ENCODE assay signal across 14 mouse cellular contexts in the genomic region with DNA sequence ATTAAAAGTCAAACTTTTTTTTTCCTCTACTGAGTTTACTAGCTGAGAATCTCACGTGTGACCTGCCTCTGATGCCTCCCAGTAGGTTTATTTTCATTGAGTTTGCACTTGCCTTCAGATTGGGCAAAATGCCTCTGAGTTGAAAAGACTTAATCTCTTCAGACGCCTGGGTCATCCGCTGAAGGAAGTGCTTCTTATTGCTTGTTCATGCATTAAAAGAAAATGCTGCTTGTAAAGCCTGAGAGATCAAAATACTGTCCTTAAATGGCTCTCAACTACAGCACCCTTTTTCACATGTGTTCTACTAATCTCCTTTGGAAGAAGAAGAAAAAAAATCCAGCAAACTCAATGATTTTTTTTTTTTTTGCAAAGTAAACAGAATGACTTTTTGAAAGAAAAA.
DNase-seq lines count a peak whose midpoint lies in the region; TF ChIP-seq lines count a peak whose summit lies in the region.
"Had no signal": no experiment of that assay in that cellular context is flagged by ENCODE, and none has a peak within 500 bp of the region (broad histone marks: within the 10 kb centered on the region; RNA-seq: fewer than 3 reads in every experiment).

No protein-coding gene starts in this region.

- peak; percentile 3 for DNase-seq in embryo, embryonic 10.5 days (ENCODE audit: low spot score)
- no peak for DNase-seq in embryo, embryonic 11 days
- DNase-seq in kidney, adult 2 months, result peak; percentile 46
- DNase-seq in kidney, postnatal 4 days, result no peak
- peak; percentile 39 for DNase-seq in 416B (ENCODE audit: low read depth)
- no peak for DNase-seq in gastrocnemius, postnatal 36 days
- DNase-seq in spleen, postnatal 4 days (ENCODE audit: low spot score in 2 of 2), result no peak
- DNase-seq: right cerebral cortex, postnatal 4 days had no signal

- no peaks in the 10 kb centered on the region for H3K27me3 ChIP-seq in kidney, adult 2 months (replicated peaks; ENCODE audit: control insufficient read depth, insufficient read depth, low read length)
- H3K27me3 ChIP-seq: forebrain, embryonic 13.5 days; limb, embryonic 13.5 days; megakaryocyte, embryonic 14.5 days had no signal

- no peaks in the 10 kb centered on the region for H3K36me3 ChIP-seq in kidney, adult 2 months (ENCODE audit: control insufficient read depth, insufficient read depth, low read length)
- H3K36me3 ChIP-seq: limb, embryonic 13.5 days had no signal

- 23% methylated on average over 3 of the region's 3 CpGs for WGBS in kidney, adult 2 months

- TF ChIP-seq POLR2A in kidney, adult 2 months (IDR thresholded peaks at IDR 0.05; ENCODE audit: low read depth, low read length), result no peak
- TF ChIP-seq POLR2A in embryonic fibroblast, embryonic 13.5 days (IDR thresholded peaks at IDR 0.05; ENCODE audit: low read depth, low read length), result no peak

- H3K4me1 ChIP-seq in kidney, adult 2 months (ENCODE audit: control insufficient read depth, insufficient read depth, low read length), result no peaks in the 10 kb centered on the region; the same call in 1 of the 2 replicates
- H3K4me1 ChIP-seq in embryonic fibroblast, embryonic 13.5 days (ENCODE audit: control insufficient read depth, insufficient read depth, low read length), result peaks cover 6% of the 10 kb centered on the region
- H3K4me1 ChIP-seq: forebrain, embryonic 13.5 days; limb, embryonic 13.5 days; megakaryocyte, embryonic 14.5 days had no signal

- TF ChIP-seq CTCF in kidney, adult 2 months (conservative IDR thresholded peaks at IDR 0.05; ENCODE audit: insufficient read depth, insufficient read length, low read depth, low read length), result no peak
- TF ChIP-seq CTCF in embryonic fibroblast, embryonic 13.5 days (IDR thresholded peaks at IDR 0.05; ENCODE audit: borderline replicate concordance, insufficient read depth, low read length), result no peak

- H3K4me3 ChIP-seq in kidney, adult 2 months (ENCODE audit: insufficient read depth, low read depth, low read length), result no peak overlapping the region
- no peak overlapping the region for H3K4me3 ChIP-seq in embryonic fibroblast, embryonic 13.5 days (ENCODE audit: insufficient read depth, low read length)
- H3K4me3 ChIP-seq: forebrain, embryonic 13.5 days; limb, embryonic 13.5 days; megakaryocyte, embryonic 14.5 days had no signal

- intact Hi-C loops in gastrocnemius, postnatal 36 days (cut with DNase I), result no loop called here

- H3K27ac ChIP-seq in kidney, adult 2 months (ENCODE audit: insufficient read depth, low read depth, low read length), result no peak overlapping the region
- peak overlapping the region; percentile 88 for H3K27ac ChIP-seq in embryonic fibroblast, embryonic 13.5 days (ENCODE audit: insufficient read depth, low read length)
- H3K27ac ChIP-seq: forebrain, embryonic 13.5 days; hindbrain, embryonic 14.5 days; limb, embryonic 13.5 days; liver, embryonic 14.5 days had no signal

Comparison
In these comparisons a context has a peak if more than half of its experiments do, and no peak if none do; other contexts are left out.
1. DNase-seq: peak in embryo, embryonic 10.5 days (single experiment), kidney, adult 2 months (single experiment) and 416B (single experiment); none in embryo, embryonic 11 days (single experiment), kidney, postnatal 4 days (0 of 2), gastrocnemius, postnatal 36 days (0 of 2) and spleen, postnatal 4 days (0 of 2).